Mouse (Mus musculus) lung, embryonic 15.5 days (tissue): ENCODE results near the gene Ccp110. TPM values are rescaled to one million over a fixed set of nuclear protein-coding genes. Genes with fewer than 3 reads are reported as not detected.
A peak's percentile ranks its signal among the peaks of the same experiment; 100 is the strongest.

ENCODE experiments used
- ATAC-seq: fragments of 200-750 bp; cut with Nextera tagmentation; 2 replicates; pipeline ENCODE4 v1.8.0; 2017; ENCODE audit warnings: moderate number of reproducible peaks, borderline replicate concordance; ENCODE audit not compliant: low FRiP score, low TSS enrichment; ENCODE audit errors: extremely low read depth
- H3K27ac ChIP-seq: fragments of 300-500 bp; sonication (generic); 2 replicates; pipeline ENCODE4 v1.5.1; 2015; ENCODE audit warnings: moderate library complexity, mild to moderate bottlenecking, inconsistent platforms
- H3K27me3 ChIP-seq: fragments of 300-500 bp; sonication (generic); 2 replicates; pipeline ENCODE4 v1.6.1; 2015; ENCODE audit warnings: inconsistent platforms
- H3K36me3 ChIP-seq: fragments of 300-500 bp; sonication (generic); 2 replicates; pipeline ENCODE4 v1.6.1; 2015; ENCODE audit warnings: inconsistent platforms
- H3K4me1 ChIP-seq: fragments of 300-500 bp; sonication (generic); 2 replicates; pipeline ENCODE4 v1.6.1; 2015; ENCODE audit warnings: inconsistent platforms
- H3K4me2 ChIP-seq: fragments of 300-500 bp; sonication (generic); 2 replicates; pipeline ENCODE4 v1.6.1; 2015; ENCODE audit warnings: inconsistent platforms, mild to moderate bottlenecking, moderate library complexity
- H3K4me3 ChIP-seq: fragments of 300-500 bp; sonication (generic); 2 replicates; pipeline ENCODE4 v1.5.1; 2015; ENCODE audit warnings: mild to moderate bottlenecking, inconsistent platforms
- H3K9ac ChIP-seq: fragments of 300-500 bp; sonication (generic); 2 replicates; pipeline ENCODE4 v1.6.1; 2015; ENCODE audit warnings: inconsistent platforms
- H3K9me3 ChIP-seq: fragments of 300-500 bp; sonication (generic); 2 replicates; pipeline ENCODE4 v1.6.1; 2016; ENCODE audit warnings: inconsistent platforms
- WGBS: fragments of 180-500 bp; shearing (Covaris S2); methylation state at CpG from one replicate; pipeline ENCODE4 v1.1.7; 2015; 5-methylcytosine and 5-hydroxymethylcytosine counted together
- polyA plus RNA-seq: library from polyadenylated mRNA; unstranded; fragments of >200 nt; fragmentation: Nextera tagmentation; extraction: Ambion mirVana; gene quantifications from 2 replicates; pipeline ENCODE4 v1.2.1, GENCODE M21; 2015

The Ccp110 gene
- polyA plus RNA-seq, 1 experiment from 2014 or later: 20.3 TPM

GRCm38 (mm10) chr7:118704001-118704850 is 8.1 kb upstream of the Ccp110 start:
- no peaks in the 10 kb centered on the region for H3K27me3 ChIP-seq
- H3K9ac ChIP-seq: 0 out of 2 replicates have a peak overlapping the region, but pooled peaks have one; percentile 76
- peak overlapping the region; percentile 83 for H3K4me2 ChIP-seq
- H3K9me3 ChIP-seq: no peaks in the 10 kb centered on the region
- peak overlapping the region; percentile 91 for H3K27ac ChIP-seq
- no peaks in the 10 kb centered on the region for H3K36me3 ChIP-seq
- no peak for ATAC-seq
- 64% methylated on average over 9 of the region's 9 CpGs for WGBS
- peaks cover 34% of the 10 kb centered on the region for H3K4me1 ChIP-seq
- H3K4me3 ChIP-seq: peak overlapping the region; percentile 90

- under 1% methylated on average over 66 of the region's 66 CpGs for WGBS
- H3K36me3 ChIP-seq: no peaks in the 10 kb centered on the region
- H3K27me3 ChIP-seq: no peaks in the 10 kb centered on the region
- no peaks in the 10 kb centered on the region for H3K9me3 ChIP-seq
- peak; percentile 94 for ATAC-seq
- H3K4me2 ChIP-seq: peak within 1 kb of the TSS; percentile 83
- H3K4me3 ChIP-seq: peak within 1 kb of the TSS; percentile 90
- peak within 1 kb of the TSS; percentile 91 for H3K27ac ChIP-seq
- H3K9ac ChIP-seq: peak within 1 kb of the TSS; percentile 76
- peaks cover 28% of the 10 kb centered on the region for H3K4me1 ChIP-seq
These were observed 7.0 kb upstream of the Ccp110 start, which contains the start of gene Gde1 for GRCm38 (mm10) chr7:118705101-118705961. Gene Gde1 (minus strand): TSS chr7:118705778.

- H3K9ac ChIP-seq: no peak overlapping the region
- no peak for ATAC-seq
- no peaks in the 10 kb centered on the region for H3K27me3 ChIP-seq
- H3K9me3 ChIP-seq: no peaks in the 10 kb centered on the region
- peaks cover 28% of the 10 kb centered on the region for H3K4me1 ChIP-seq
- H3K4me3 ChIP-seq: peak overlapping the region; percentile 90
- peak overlapping the region; percentile 91 for H3K27ac ChIP-seq
- H3K36me3 ChIP-seq: no peaks in the 10 kb centered on the region
- peak overlapping the region; percentile 83 for H3K4me2 ChIP-seq
- WGBS: 28% methylated on average over 6 of the region's 6 CpGs
These were observed 6.3 kb upstream of the Ccp110 start for GRCm38 (mm10) chr7:118706051-118706450.

- H3K9me3 ChIP-seq: no peaks in the 10 kb centered on the region
- 70% methylated on average over 5 of the region's 5 CpGs for WGBS
- ATAC-seq: no peak
- no peak overlapping the region for H3K9ac ChIP-seq
- no peak overlapping the region for H3K4me3 ChIP-seq
- peak overlapping the region; percentile 91 for H3K27ac ChIP-seq
- no peaks in the 10 kb centered on the region for H3K27me3 ChIP-seq
- no peaks in the 10 kb centered on the region for H3K36me3 ChIP-seq
- H3K4me2 ChIP-seq: no peak overlapping the region
- H3K4me1 ChIP-seq: peaks cover 28% of the 10 kb centered on the region
These were observed 5.9 kb upstream of the Ccp110 start for GRCm38 (mm10) chr7:118706488-118706887.

- ATAC-seq: no peak
- no peaks in the 10 kb centered on the region for H3K36me3 ChIP-seq
- no peak overlapping the region for H3K27ac ChIP-seq
- H3K4me2 ChIP-seq: no peak overlapping the region
- 32% methylated on average over 2 of the region's 2 CpGs for WGBS
- H3K9me3 ChIP-seq: no peaks in the 10 kb centered on the region
- no peaks in the 10 kb centered on the region for H3K27me3 ChIP-seq
- no peak overlapping the region for H3K9ac ChIP-seq
- peaks cover 28% of the 10 kb centered on the region for H3K4me1 ChIP-seq
- no peak overlapping the region for H3K4me3 ChIP-seq
These were observed 5.1 kb upstream of the Ccp110 start for GRCm38 (mm10) chr7:118707216-118707615.

- H3K27ac ChIP-seq: no peak overlapping the region
These were observed 4.3 kb upstream of the Ccp110 start for GRCm38 (mm10) chr7:118708002-118708401.

GRCm38 (mm10) chr7:118710776-118711175 is 1.6 kb upstream of the Ccp110 start:
- Histone ChIP-seq H3K27ac (no peak overlapping the region), H3K9me3 (no peaks in the 10 kb centered on the region), H3K9ac (no peak overlapping the region), H3K4me1 (peaks cover 14% of the 10 kb centered on the region), H3K4me2 (no peak overlapping the region), H3K27me3 (no peaks in the 10 kb centered on the region), H3K4me3 (no peak overlapping the region), H3K36me3 (no peaks in the 10 kb centered on the region)
- WGBS: 65% methylated on average over 5 of the region's 5 CpGs
- no peak for ATAC-seq

More at GRCm38 (mm10) chr7:118708002-118708401, 4.3 kb upstream of the Ccp110 start:
- H3K9ac ChIP-seq: no peak overlapping the region
- no peak overlapping the region for H3K4me3 ChIP-seq
- H3K36me3 ChIP-seq: no peaks in the 10 kb centered on the region
- no peak overlapping the region for H3K4me2 ChIP-seq
- H3K9me3 ChIP-seq: no peaks in the 10 kb centered on the region
- WGBS: 49% methylated on average over 4 of the region's 4 CpGs
- no peak for ATAC-seq
- peaks cover 29% of the 10 kb centered on the region for H3K4me1 ChIP-seq
- no peaks in the 10 kb centered on the region for H3K27me3 ChIP-seq

GRCm38 (mm10) chr7:118714873-118715272 is 2.5 kb downstream of the Ccp110 start:
- Histone ChIP-seq H3K27me3 (no peaks in the 10 kb centered on the region), H3K4me2 (no peak overlapping the region), H3K9me3 (no peaks in the 10 kb centered on the region), H3K36me3 (peaks cover 13% of the 10 kb centered on the region), H3K4me1 (peaks cover 9% of the 10 kb centered on the region), H3K9ac (no peak overlapping the region), H3K27ac (no peak overlapping the region), H3K4me3 (no peak overlapping the region)
- no peak for ATAC-seq
- 84% methylated on average over 1 of the region's 1 CpGs for WGBS

- Histone ChIP-seq H3K27me3 (no peaks in the 10 kb centered on the region), H3K4me2 (no peak overlapping the region), H3K9me3 (no peaks in the 10 kb centered on the region), H3K27ac (no peak overlapping the region), H3K4me1 (peaks cover 6% of the 10 kb centered on the region), H3K4me3 (no peak overlapping the region), H3K36me3 (peaks cover 25% of the 10 kb centered on the region), H3K9ac (no peak overlapping the region)
- WGBS: 87% methylated on average over 4 of the region's 4 CpGs
- ATAC-seq: no peak
These were observed 5.7 kb downstream of the Ccp110 start for GRCm38 (mm10) chr7:118718066-118718465.

- peak overlapping the region; percentile 71 for H3K27ac ChIP-seq
- no peak overlapping the region for H3K9ac ChIP-seq
- WGBS: 61% methylated on average over 9 of the region's 9 CpGs
- H3K4me3 ChIP-seq: no peak overlapping the region
- no peak overlapping the region for H3K4me2 ChIP-seq
- no peaks in the 10 kb centered on the region for H3K9me3 ChIP-seq
- peaks cover 7% of the 10 kb centered on the region; the same call in 1 of the 2 replicates for H3K4me1 ChIP-seq
- peak; percentile 86 for ATAC-seq
- H3K27me3 ChIP-seq: no peaks in the 10 kb centered on the region
- peaks cover 46% of the 10 kb centered on the region for H3K36me3 ChIP-seq
These were observed 11.6 kb downstream of the Ccp110 start for GRCm38 (mm10) chr7:118723927-118724326.

GRCm38 (mm10) chr7:118725459-118725858 is 13.1 kb downstream of the Ccp110 start:
- Histone ChIP-seq H3K9me3 (no peaks in the 10 kb centered on the region), H3K4me1 (peaks cover 7% of the 10 kb centered on the region; the same call in 1 of the 2 replicates), H3K4me3 (no peak overlapping the region), H3K36me3 (peaks cover 56% of the 10 kb centered on the region), H3K27me3 (no peaks in the 10 kb centered on the region), H3K9ac (no peak overlapping the region), H3K4me2 (no peak overlapping the region), H3K27ac (no peak overlapping the region)
- no peak for ATAC-seq
- WGBS: 77% methylated on average over 2 of the region's 2 CpGs
